Mouse (Mus musculus) liver, adult 2 months (tissue): ENCODE data around the gene Aspa.

Source experiments
- CTCF ChIP-seq: fragments of 200-500 bp; IDR thresholded peaks from 2 replicates; pipeline ENCODE4 v1.5.1; 2011; ENCODE audit warnings: low read depth, low read length, control low read depth
- POLR2A ChIP-seq: fragments of 200-500 bp; IDR thresholded peaks from 2 replicates; pipeline ENCODE4 v1.6.1; 2011; ENCODE audit warnings: low read length, control low read depth; ENCODE audit not compliant: insufficient read depth; ENCODE audit errors: extremely low read depth

DNA sequence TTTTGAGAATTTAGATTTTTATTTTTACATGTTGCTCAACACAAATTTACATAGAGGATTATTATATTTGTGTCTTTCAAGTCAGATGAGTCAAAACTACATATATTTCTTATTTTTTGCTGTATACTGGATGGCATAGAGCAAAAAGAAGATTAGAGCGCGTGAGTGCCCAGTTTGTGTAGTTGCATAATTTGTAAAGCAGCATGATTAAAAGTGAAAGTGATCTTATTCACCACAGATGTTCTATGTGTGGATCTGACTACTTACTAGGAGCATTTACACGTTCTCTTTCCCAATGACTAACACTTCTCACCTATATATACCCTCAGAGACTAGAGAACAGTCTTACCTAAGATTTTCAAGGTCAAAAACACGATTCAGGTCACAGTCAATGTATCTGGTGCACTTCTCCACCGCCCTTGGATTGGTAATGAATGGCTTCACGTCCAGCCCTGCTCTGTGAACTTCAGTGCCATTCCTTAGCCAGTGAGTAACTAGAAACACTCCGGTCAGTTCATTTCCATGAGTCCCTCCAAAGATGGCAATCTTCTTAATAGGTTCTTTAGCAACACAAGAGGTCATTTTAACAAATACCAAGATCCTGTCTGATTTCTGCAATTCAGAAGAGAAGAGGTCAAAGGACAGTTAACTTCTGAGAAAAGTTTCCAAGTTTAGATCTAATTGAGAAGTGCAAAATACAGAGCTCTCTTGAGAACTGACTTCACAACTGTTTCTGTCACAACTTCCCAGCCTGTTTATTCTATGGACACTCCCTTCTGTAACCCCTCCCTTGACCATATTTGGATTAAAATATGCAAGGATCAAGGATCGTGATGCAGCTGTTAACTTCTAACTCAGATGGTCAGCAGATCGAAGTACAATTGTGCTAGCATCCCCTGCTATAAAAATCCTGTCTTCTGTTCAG, 5.2 kb downstream of the Aspa start:
- TF ChIP-seq CTCF (no peak), POLR2A (no peak)
